Mouse (Mus musculus): Measurements from ENCODE around the gene Alpl.

DNA sequence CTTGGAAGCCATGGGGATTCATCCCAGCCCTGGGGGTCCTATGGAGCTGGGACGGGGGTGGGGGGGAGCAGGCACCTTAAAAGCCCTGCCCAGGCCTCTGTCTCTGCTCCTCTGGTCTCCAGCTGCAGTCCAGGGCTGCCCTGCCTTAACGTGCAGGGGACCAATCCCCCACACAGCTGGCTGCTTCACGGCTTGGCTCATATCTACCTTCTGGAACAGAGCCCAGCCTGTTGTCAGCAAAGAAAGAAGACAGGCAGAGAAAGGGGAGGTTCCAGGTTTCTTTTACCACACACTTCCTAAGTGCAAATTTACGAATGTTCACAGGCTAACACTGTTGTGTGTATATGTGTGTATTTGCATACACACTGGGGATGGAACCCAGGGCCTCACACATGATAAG lies 100.3 kb downstream of the Alpl start:
- TF ChIP-seq CTCF (IDR thresholded peaks at IDR 0.05) (no peak), EP300 (IDR thresholded peaks at IDR 0.05) (no peak)
